Mouse (Mus musculus) megakaryocyte, embryonic 14.5 days (primary cell): ENCODE results near the gene Topors. TPM values are rescaled to one million over a fixed set of nuclear protein-coding genes. Genes with fewer than 3 reads are reported as not detected.

Experiments
- H3K27me3 ChIP-seq: replicated peaks from 2 replicates; pipeline ENCODE3; 2012; ENCODE audit warnings: inconsistent platforms
- H3K36me3 ChIP-seq: replicated peaks from 2 replicates; pipeline ENCODE3; 2012; ENCODE audit warnings: low read length, inconsistent platforms, mixed read lengths
- H3K4me1 ChIP-seq: 2 replicates; pipeline ENCODE4 v1.6.1; 2012; ENCODE audit warnings: inconsistent platforms
- H3K4me3 ChIP-seq: replicated peaks from 2 replicates; pipeline ENCODE3; 2012; ENCODE audit warnings: moderate library complexity, mild to moderate bottlenecking, inconsistent platforms
- H3K9me3 ChIP-seq: 2 replicates; pipeline ENCODE4 v1.6.1; 2012; ENCODE audit warnings: inconsistent platforms
- FLI1 ChIP-seq: IDR thresholded peaks from 2 replicates; pipeline ENCODE4 v1.6.1; 2012; ENCODE audit warnings: low read length, inconsistent platforms, mixed read lengths
- GATA1 ChIP-seq: IDR thresholded peaks from 3 replicates; pipeline ENCODE4 v1.6.1; 2012; ENCODE audit warnings: mixed read lengths, low read length, inconsistent platforms, borderline replicate concordance
- polyA plus RNA-seq: library from polyadenylated mRNA; stranded (reverse); fragments of >175 nt; gene quantifications from 2 replicates; pipeline ENCODE4 v1.2.3, GENCODE M21; 2012; ENCODE audit warnings: low replicate concordance; ENCODE audit not compliant: insufficient read depth

Topors gene
- polyA plus RNA-seq, 1 experiment = 2.9 TPM

DNA sequence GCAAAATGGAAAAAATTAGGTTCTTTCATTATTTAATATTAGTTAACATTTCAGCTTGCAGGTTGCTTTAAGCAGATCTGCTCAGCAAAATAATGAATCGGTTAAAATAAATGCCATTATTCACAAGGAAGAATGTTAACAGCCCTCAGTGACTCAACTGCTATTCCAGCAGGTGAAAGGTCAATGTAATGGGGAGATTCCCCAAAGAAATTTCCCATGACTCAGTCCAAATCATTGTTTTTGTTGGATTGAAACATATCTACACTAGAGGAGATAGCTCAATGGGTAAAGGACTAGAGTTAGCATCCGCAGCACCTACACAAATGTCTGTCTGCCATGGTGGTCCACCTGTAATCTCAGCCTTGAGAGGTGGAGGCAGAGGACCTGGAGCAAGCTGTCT, 19.4 kb upstream of the Topors start:
- Histone ChIP-seq H3K9me3 (peaks cover 37% of the 10 kb centered on the region), H3K27me3 (no peaks in the 10 kb centered on the region), H3K4me3 (no peak overlapping the region), H3K36me3 (no peaks in the 10 kb centered on the region), H3K4me1 (peaks cover 9% of the 10 kb centered on the region)
- no peak for TF ChIP-seq FLI1
- no peak for TF ChIP-seq GATA1

DNA sequence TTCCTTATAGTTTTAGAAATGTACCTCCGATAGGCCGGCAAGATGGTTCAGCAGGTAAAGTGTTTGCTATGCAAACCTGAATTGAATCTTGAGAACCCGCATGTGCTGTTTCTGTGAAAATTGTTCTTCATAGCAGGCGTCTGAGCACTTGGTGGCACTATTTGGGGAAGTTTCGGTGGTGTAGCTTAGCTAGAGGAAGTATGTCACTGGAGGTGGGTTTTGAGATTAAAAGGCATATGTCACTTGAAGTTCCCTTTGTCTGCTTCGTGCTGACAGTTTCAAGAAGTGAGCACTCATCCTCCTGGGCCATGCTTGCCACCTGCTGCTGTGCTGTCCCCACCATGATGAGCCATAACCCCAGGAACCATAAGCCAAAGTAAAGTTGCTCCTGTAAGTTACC, 17.8 kb upstream of the Topors start:
- Histone ChIP-seq H3K27me3 (no peaks in the 10 kb centered on the region), H3K36me3 (no peaks in the 10 kb centered on the region), H3K9me3 (peaks cover 26% of the 10 kb centered on the region), H3K4me1 (peaks cover 9% of the 10 kb centered on the region), H3K4me3 (peak overlapping the region; percentile 4)
- TF ChIP-seq GATA1 (no peak), FLI1 (no peak)

DNA sequence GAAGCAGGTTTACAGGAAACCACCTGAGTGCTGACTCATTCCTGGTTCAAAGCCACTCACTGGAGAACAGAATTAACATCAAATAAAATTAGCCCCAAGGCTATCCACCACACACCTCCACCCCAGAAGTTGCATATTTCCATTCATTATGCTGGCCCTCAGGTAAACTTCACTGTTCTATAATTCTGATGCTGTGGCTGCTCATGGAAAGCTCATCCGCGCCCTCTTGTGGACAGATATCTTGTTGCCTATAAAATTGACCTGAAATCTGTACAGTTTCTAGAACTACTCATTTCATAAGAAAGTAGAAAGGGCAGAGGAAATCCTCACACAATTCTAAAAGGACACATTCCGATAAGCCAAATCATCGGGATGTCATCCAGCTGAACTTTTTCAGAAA, 15.9 kb upstream of the Topors start:
- H3K9me3 ChIP-seq = peaks cover 8% of the 10 kb centered on the region
- H3K4me1 ChIP-seq = peaks cover 9% of the 10 kb centered on the region
- H3K4me3 ChIP-seq = no peak overlapping the region
- H3K36me3 ChIP-seq = peaks cover 3% of the 10 kb centered on the region
- H3K27me3 ChIP-seq = no peaks in the 10 kb centered on the region
- no peak for TF ChIP-seq GATA1
- TF ChIP-seq FLI1 = no peak

DNA sequence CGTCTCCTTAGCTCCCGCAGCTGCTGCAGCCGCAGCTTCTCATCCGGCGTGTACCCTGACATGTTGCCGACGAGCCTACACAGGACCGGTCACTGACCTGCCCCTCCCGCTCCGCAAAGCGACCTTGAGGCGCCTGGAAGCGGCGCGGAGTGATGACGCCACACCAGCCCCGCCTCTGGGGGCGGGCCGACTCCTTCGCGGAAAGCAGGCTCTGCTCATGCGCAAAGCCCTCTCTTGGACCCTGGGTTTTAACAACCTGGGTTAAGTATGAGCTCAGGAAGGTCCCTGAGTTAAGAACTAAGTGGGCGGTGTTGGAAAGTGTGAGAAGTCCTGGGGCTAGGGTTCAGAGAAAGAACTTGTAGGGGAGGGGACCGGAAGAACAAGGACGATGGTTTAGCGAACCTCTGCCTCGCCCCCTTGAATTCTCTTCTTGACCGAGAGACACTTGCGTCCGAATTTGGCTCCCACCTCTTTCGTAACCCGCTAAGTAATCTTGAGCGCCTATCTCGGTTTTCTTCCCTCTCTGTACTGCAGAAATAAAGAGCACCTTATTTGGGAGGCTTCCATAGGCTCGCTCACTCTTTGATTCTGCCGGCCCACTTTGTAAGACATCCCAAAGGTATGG, 9.7 kb upstream of the Topors start, which contains the start of gene Ndufb6:
Ndufb6 (minus strand) TSS at position 146 of the 625 bp plus-strand sequence.
- Histone ChIP-seq H3K27me3 (no peaks in the 10 kb centered on the region), H3K4me3 (peak within 1 kb of the TSS; percentile 97), H3K36me3 (peaks cover 27% of the 10 kb centered on the region), H3K4me1 (peaks cover 21% of the 10 kb centered on the region), H3K9me3 (no peaks in the 10 kb centered on the region)
- TF ChIP-seq GATA1 (no peak), FLI1 (no peak)

DNA sequence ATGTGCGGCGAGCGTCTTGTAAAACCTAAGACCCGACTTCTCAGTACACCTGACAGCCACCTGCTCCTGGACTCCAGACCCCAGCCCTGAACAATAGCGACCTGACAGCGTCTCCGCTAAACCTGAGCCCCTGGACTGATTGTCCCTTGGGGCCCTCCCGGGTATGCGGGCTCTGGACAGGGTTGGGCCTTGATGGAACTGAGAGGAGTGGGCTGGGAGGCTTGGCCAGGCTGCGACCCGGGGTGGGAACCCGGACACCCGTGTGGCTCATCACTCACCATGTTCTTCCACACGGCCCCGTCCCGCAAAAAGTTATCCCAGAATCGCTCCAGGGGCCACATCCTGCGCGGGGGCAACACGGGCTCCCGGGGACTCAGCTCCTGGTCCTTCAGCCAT, 9.2 kb upstream of the Topors start:
- Histone ChIP-seq H3K4me3 (peak overlapping the region; percentile 97), H3K36me3 (peaks cover 31% of the 10 kb centered on the region), H3K9me3 (no peaks in the 10 kb centered on the region), H3K4me1 (peaks cover 21% of the 10 kb centered on the region), H3K27me3 (no peaks in the 10 kb centered on the region)
- no peak for TF ChIP-seq FLI1
- no peak for TF ChIP-seq GATA1

DNA sequence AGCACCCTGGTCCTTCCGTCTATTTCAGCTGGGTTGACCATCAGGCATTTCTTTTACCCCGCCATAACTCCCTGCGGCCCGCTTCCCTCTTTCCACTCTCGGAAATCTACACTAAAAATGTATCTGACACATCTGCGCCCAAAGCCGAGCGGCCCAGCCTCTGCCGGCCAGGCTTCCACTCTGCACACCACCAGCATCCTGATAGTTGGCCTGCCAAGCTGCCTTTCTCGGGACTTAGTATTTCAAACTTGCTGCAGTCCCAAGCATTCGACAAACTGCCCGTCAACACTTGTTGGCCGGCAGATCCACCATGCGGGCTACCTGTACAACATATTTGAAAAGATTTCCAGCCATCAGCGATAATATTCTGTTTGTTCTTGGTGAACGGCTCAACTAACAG, 815 bp downstream of the Topors start:
- H3K9me3 ChIP-seq = no peaks in the 10 kb centered on the region
- peak overlapping the region; percentile 94 for H3K4me3 ChIP-seq
- no peak for TF ChIP-seq GATA1
- no peak for TF ChIP-seq FLI1
- peaks cover 51% of the 10 kb centered on the region for H3K36me3 ChIP-seq
- H3K4me1 ChIP-seq = peaks cover 42% of the 10 kb centered on the region
- no peaks in the 10 kb centered on the region for H3K27me3 ChIP-seq

DNA sequence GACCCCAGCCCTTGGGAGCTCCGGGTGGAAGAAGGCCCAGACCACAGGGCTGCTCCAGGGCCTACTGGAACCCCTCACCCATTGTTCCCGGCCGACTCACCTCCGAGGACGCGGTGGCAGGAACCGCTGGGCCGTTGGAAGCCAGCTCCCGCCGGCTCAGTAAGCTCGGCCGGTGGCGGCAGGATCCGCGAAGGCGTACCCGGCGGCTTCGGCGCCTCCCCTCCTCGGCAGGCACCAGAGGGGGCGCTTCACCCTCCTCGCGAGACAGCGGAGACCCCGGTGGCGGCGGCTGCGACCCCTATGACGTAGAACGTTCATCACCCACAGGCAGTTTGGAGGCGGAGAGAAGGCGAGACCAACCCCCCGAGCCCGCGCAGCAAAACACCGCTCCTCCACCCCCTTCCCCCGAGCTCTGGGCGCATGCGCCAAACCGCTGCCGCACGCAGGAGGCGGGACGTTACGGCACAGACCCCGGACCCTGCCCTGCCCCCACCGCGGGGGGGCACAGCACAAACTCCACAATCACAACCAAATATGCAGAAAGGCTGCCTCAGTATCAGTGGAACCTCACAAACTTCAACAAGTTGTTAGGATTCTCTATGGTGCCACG, 1.3 kb downstream of the Topors start:
- peaks cover 46% of the 10 kb centered on the region for H3K4me1 ChIP-seq
- H3K9me3 ChIP-seq = no peaks in the 10 kb centered on the region
- H3K36me3 ChIP-seq = peaks cover 52% of the 10 kb centered on the region
- TF ChIP-seq GATA1 (no peak), FLI1 (no peak)
- H3K4me3 ChIP-seq = peak overlapping the region; percentile 94
- no peaks in the 10 kb centered on the region for H3K27me3 ChIP-seq

DNA sequence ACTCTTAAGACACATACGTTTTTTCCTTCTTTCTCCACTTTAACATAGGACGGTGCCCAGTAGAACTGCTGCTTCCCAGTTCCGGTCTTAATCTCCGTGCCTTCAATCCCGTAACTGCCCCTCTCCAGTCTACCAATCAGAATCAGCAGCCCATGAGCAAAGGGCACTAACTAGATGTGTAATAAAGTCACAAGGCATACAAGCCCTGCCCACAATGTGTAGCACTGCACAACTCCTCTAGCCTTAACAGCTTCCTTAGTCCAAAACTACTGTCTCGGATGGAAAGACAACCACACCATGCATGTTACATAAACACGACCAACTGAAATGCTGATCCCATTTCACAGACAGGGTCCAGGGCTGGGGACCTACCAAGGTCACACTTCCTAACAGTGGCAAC, 2.0 kb downstream of the Topors start:
- Histone ChIP-seq H3K4me1 (peaks cover 46% of the 10 kb centered on the region), H3K27me3 (no peaks in the 10 kb centered on the region), H3K9me3 (no peaks in the 10 kb centered on the region), H3K36me3 (peaks cover 53% of the 10 kb centered on the region), H3K4me3 (peak overlapping the region; percentile 94)
- TF ChIP-seq FLI1 = no peak
- no peak for TF ChIP-seq GATA1

DNA sequence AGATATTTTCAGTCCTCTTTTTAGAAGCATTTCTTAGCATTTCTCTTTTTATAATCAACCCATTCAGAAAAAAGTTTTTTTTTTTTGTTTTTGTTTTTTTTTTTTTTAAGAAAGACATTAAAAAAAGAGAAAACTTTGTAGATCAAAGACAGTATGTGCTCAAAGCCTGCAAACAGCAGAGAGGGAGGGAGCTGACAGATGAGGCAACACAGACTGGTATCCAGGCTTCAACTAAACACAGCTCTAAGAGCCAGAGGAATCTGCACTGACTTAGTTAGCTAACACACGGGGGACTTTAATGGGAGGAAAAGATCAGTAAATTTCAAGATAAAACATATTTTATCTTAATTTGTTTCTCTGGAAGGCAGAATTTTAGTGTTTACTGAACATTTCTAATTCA, 5.3 kb downstream of the Topors start:
- H3K4me3 ChIP-seq = no peak overlapping the region
- H3K9me3 ChIP-seq = no peaks in the 10 kb centered on the region
- H3K27me3 ChIP-seq = no peaks in the 10 kb centered on the region
- H3K36me3 ChIP-seq = peaks cover 71% of the 10 kb centered on the region
- H3K4me1 ChIP-seq = peaks cover 46% of the 10 kb centered on the region
- no peak for TF ChIP-seq FLI1
- TF ChIP-seq GATA1 = no peak

DNA sequence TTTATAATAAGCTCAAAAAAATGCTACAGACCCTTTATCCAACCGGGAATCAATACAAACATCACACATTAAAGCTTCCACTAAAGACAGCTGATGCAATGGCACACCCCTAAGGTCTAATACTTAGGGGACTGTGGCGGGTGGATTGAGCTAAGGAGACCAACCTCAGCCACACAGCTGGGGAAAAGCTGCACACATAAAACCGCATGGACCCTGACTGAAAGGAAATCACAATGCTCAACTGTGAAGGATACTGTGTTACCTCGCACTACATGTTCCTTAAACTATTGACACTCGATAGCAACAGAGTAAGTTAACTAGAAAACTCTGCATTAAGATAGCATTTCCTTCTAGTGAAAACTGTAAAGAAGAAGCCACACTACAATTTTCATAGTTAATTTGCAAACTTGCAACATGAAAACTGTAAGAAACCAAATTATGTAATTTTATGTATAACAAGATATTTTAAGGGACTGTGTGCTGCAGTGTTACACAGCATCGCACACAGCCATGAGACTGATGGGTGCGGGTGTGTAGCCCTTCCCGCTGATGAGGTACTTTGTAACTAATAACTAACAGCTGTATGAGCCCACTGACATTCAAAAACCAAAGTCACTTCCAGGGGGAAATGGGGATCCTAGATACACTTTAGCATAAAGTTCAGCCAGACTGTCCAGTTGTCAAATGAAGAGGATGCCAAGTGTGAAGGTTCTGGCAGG, 15.1 kb downstream of the Topors start:
- no peak for TF ChIP-seq FLI1
- TF ChIP-seq GATA1 = no peak
- Histone ChIP-seq H3K9me3 (no peaks in the 10 kb centered on the region), H3K4me3 (peak overlapping the region; percentile 38), H3K27me3 (no peaks in the 10 kb centered on the region), H3K4me1 (peaks cover 23% of the 10 kb centered on the region), H3K36me3 (peaks cover 18% of the 10 kb centered on the region)
